Mouse (Mus musculus) heart, adult 2 months (tissue): ENCODE measurements around the gene Plxdc1.

Source experiments
- CTCF ChIP-seq: fragments of 200-600 bp; IDR thresholded peaks from 2 replicates; pipeline ENCODE4 v1.8.1; 2022; ENCODE audit warnings: antibody characterized with exemption, mild to moderate bottlenecking, moderate library complexity
- POLR2A ChIP-seq: fragments of 200-500 bp; IDR thresholded peaks from 2 replicates; pipeline ENCODE4 v1.6.1; 2011; ENCODE audit warnings: mild to moderate bottlenecking, low read depth, low read length, control low read depth; ENCODE audit not compliant: insufficient read depth

- TF ChIP-seq CTCF (no peak), POLR2A (no peak)
Measured at GRCm38 (mm10) chr11:97915974-97916503, 70.2 kb downstream of the Plxdc1 start.
